Mouse (Mus musculus) neural tube, embryonic 11.5 days (tissue): ENCODE data around the gene Nbr1. TPM values are rescaled to one million over a fixed set of nuclear protein-coding genes. Genes with fewer than 3 reads are reported as not detected.
A peak's percentile ranks its signal among the peaks of the same experiment; 100 is the strongest.
"Not testable (repeated sequence)": the region's sequence is repeated elsewhere in the genome, so short reads cannot be mapped to it uniquely, and the experiment has no call there.

Experiments
- ATAC-seq: fragments of 200-750 bp; cut with Nextera tagmentation; 2 replicates; pipeline ENCODE4 v1.8.0; 2017; ENCODE audit warnings: moderate number of reproducible peaks, mild to moderate bottlenecking, moderate TSS enrichment, moderate library complexity; ENCODE audit not compliant: insufficient read depth, low FRiP score, low TSS enrichment
- DNase-seq: peaks from one replicate; pipeline ENCODE4 v3.0.0-alpha.2; 2015; ENCODE audit warnings: low spot score
- H3K27ac ChIP-seq: fragments of 300-500 bp; sonication (generic); 2 replicates; pipeline ENCODE4 v1.5.1; 2014; ENCODE audit warnings: low read depth, mild to moderate bottlenecking, low read length
- H3K27me3 ChIP-seq: fragments of 300-500 bp; sonication (generic); 2 replicates; pipeline ENCODE4 v1.6.1; 2014; ENCODE audit warnings: mild to moderate bottlenecking, low read length, mixed read lengths; ENCODE audit not compliant: control insufficient read depth, insufficient read depth
- H3K36me3 ChIP-seq: fragments of 300-500 bp; sonication (generic); 2 replicates; pipeline ENCODE4 v1.6.1; 2014; ENCODE audit warnings: mild to moderate bottlenecking, low read length, moderate library complexity, mixed read lengths; ENCODE audit not compliant: control insufficient read depth, insufficient read depth
- H3K4me1 ChIP-seq: fragments of 300-500 bp; sonication (generic); 2 replicates; pipeline ENCODE4 v1.6.1; 2014; ENCODE audit warnings: low read length, mixed read lengths; ENCODE audit not compliant: control insufficient read depth, insufficient read depth
- H3K4me2 ChIP-seq: fragments of 300-500 bp; sonication (generic); 2 replicates; pipeline ENCODE4 v1.6.1; 2014; ENCODE audit warnings: low read depth, mild to moderate bottlenecking, moderate library complexity
- H3K4me3 ChIP-seq: fragments of 300-500 bp; sonication (generic); 2 replicates; pipeline ENCODE4 v1.5.1; 2014; ENCODE audit warnings: low read depth, low read length
- H3K9ac ChIP-seq: fragments of 300-500 bp; sonication (generic); 2 replicates; pipeline ENCODE4 v1.6.1; 2014; ENCODE audit warnings: mild to moderate bottlenecking, low read length
- H3K9me3 ChIP-seq: fragments of 300-500 bp; sonication (generic); 2 replicates; pipeline ENCODE4 v1.6.1; 2016; ENCODE audit warnings: low read length; ENCODE audit not compliant: control insufficient read depth
- WGBS: fragments of 180-500 bp; shearing (Covaris S2); extraction: QIAGEN DNeasy Blood & Tissue Kit; methylation state at CpG from one replicate; pipeline ENCODE4 v1.1.7; 2014; 5-methylcytosine and 5-hydroxymethylcytosine counted together
- polyA plus RNA-seq: library from polyadenylated mRNA; unstranded; fragments of >200 nt; fragmentation: Nextera tagmentation; extraction: Ambion mirVana; gene quantifications from 2 replicates; pipeline ENCODE4 v1.2.1, GENCODE M21; 2014

Nbr1 gene
- polyA plus RNA-seq, 1 experiment from 2014 or later = 99.1 TPM

GRCm38 (mm10) chr11:101620022-101620655 is 68.2 kb downstream of the Nbr1 start:
- WGBS = 88% methylated on average over 11 of the region's 11 CpGs
- H3K27me3 ChIP-seq, H3K4me3 ChIP-seq, H3K9me3 ChIP-seq, H3K4me2 ChIP-seq, ATAC-seq, H3K36me3 ChIP-seq, DNase-seq, H3K9ac ChIP-seq, H3K27ac ChIP-seq: not testable (repeated sequence)
- H3K4me1 ChIP-seq = peaks cover 13% of the 10 kb centered on the region

GRCm38 (mm10) chr11:101626649-101626994 is 74.7 kb downstream of the Nbr1 start:
- no peak overlapping the region; the same call in 1 of the 2 replicates for H3K27ac ChIP-seq
- WGBS = 6% methylated on average over 8 of the region's 8 CpGs
- H3K27me3 ChIP-seq = no peaks in the 10 kb centered on the region
- H3K36me3 ChIP-seq = no peaks in the 10 kb centered on the region
- H3K4me1 ChIP-seq = no peaks in the 10 kb centered on the region
- DNase-seq = no peak
- 0 out of 2 replicates have a peak, but pooled peaks have one; percentile 5 for ATAC-seq
- peak overlapping the region; percentile 17 for H3K4me3 ChIP-seq
- peak overlapping the region; percentile 36; the same call in 1 of the 2 replicates for H3K9ac ChIP-seq
- H3K9me3 ChIP-seq = no peaks in the 10 kb centered on the region
- peak overlapping the region; percentile 36 for H3K4me2 ChIP-seq

- under 1% methylated on average over 32 of the region's 34 CpGs for WGBS
- H3K36me3 ChIP-seq = no peaks in the 10 kb centered on the region
- no peaks in the 10 kb centered on the region for H3K9me3 ChIP-seq
- H3K4me3 ChIP-seq = peak within 1 kb of the TSS; percentile 48
- H3K27me3 ChIP-seq = no peaks in the 10 kb centered on the region
- H3K9ac ChIP-seq = peak within 1 kb of the TSS; percentile 64
- peak within 1 kb of the TSS; percentile 65 for H3K4me2 ChIP-seq
- ATAC-seq (peak; percentile 91), DNase-seq (peak; percentile 91)
- H3K4me1 ChIP-seq = no peaks in the 10 kb centered on the region
- H3K27ac ChIP-seq = peak within 1 kb of the TSS; percentile 92
Measured at GRCm38 (mm10) chr11:101626995-101627856, 75.3 kb downstream of the Nbr1 start, which contains the start of gene Rdm1. Gene Rdm1 (plus strand): TSS chr11:101627195.

- DNase-seq = peak; percentile 90
- no peaks in the 10 kb centered on the region for H3K27me3 ChIP-seq
- no peaks in the 10 kb centered on the region for H3K4me1 ChIP-seq
- H3K36me3 ChIP-seq = no peaks in the 10 kb centered on the region
- no peaks in the 10 kb centered on the region for H3K9me3 ChIP-seq
- under 1% methylated on average over 33 of the region's 33 CpGs for WGBS
- peak; percentile 27 for ATAC-seq
- peak overlapping the region; percentile 65 for H3K4me2 ChIP-seq
- peak overlapping the region; percentile 48 for H3K4me3 ChIP-seq
- peak overlapping the region; percentile 64 for H3K9ac ChIP-seq
- H3K27ac ChIP-seq = peak overlapping the region; percentile 91
Measured at GRCm38 (mm10) chr11:101627857-101628559, 76.1 kb downstream of the Nbr1 start.

GRCm38 (mm10) chr11:101628733-101629417 is 76.9 kb downstream of the Nbr1 start:
- H3K36me3 ChIP-seq, DNase-seq, H3K9me3 ChIP-seq, H3K27ac ChIP-seq, ATAC-seq, H3K9ac ChIP-seq, H3K27me3 ChIP-seq, H3K4me1 ChIP-seq: not testable (repeated sequence)
- Histone ChIP-seq H3K4me3 (peak overlapping the region; percentile 48; the same call in 1 of the 2 replicates), H3K4me2 (peak overlapping the region; percentile 65)
- WGBS = 75% methylated on average over 4 of the region's 5 CpGs

Other genes starting within 250 kb of the Nbr1 start
- gene Becn1, start 249.9 kb upstream of the Nbr1 start, polyA plus RNA-seq = 174 and 177 TPM in 2 replicates
- gene Psme3, start 235.9 kb upstream of the Nbr1 start, polyA plus RNA-seq = 154 and 157 TPM in 2 replicates
- 1.4 and 1.8 TPM in 2 replicates for gene Aoc2, start 227.1 kb upstream of the Nbr1 start, polyA plus RNA-seq
- not detected in 2 replicates for gene Aoc3, start 221.5 kb upstream of the Nbr1 start, polyA plus RNA-seq
- not detected in 2 replicates for gene G6pc, start 184.6 kb upstream of the Nbr1 start, polyA plus RNA-seq
- 87.8 and 92.8 TPM in 2 replicates for gene Aarsd1, start 134.5 kb upstream of the Nbr1 start, polyA plus RNA-seq
- 9.9 and 12.5 TPM in 2 replicates for gene Gm27029, start 127.4 kb upstream of the Nbr1 start, polyA plus RNA-seq
- gene Rundc1, start 127.1 kb upstream of the Nbr1 start, polyA plus RNA-seq = 18.0 and 18.6 TPM in 2 replicates
- gene Ptges3l, start 126.8 kb upstream of the Nbr1 start, polyA plus RNA-seq = 6.9 and 7.1 TPM in 2 replicates
- 389 and 414 TPM in 2 replicates for gene Rpl27, start 109.9 kb upstream of the Nbr1 start, polyA plus RNA-seq
- gene Ifi35, start 103.7 kb upstream of the Nbr1 start, polyA plus RNA-seq = 2.4 and 3.1 TPM in 2 replicates
- 43.9 and 49.0 TPM in 2 replicates for gene Rnd2, start 87.2 kb upstream of the Nbr1 start, polyA plus RNA-seq
- 52.3 and 55.8 TPM in 2 replicates for gene Vat1, start 85.9 kb upstream of the Nbr1 start, polyA plus RNA-seq
- gene Brca1, start 194 bp upstream of the Nbr1 start, polyA plus RNA-seq = 20.3 and 20.4 TPM in 2 replicates
- gene Tmem106a, start 30.1 kb downstream of the Nbr1 start, polyA plus RNA-seq = 1.6 and 2.5 TPM in 2 replicates
- not detected in 2 replicates for gene Gm11634, start 47.1 kb downstream of the Nbr1 start, polyA plus RNA-seq
- gene Rdm1, start 75.0 kb downstream of the Nbr1 start, polyA plus RNA-seq = 24.1 and 30.7 TPM in 2 replicates
- 23.9 and 29.5 TPM in 2 replicates for gene Arl4d, start 113.4 kb downstream of the Nbr1 start, polyA plus RNA-seq
- 43.3 and 46.7 TPM in 2 replicates for gene Dhx8, start 180.8 kb downstream of the Nbr1 start, polyA plus RNA-seq
- gene Etv4, start 233.2 kb downstream of the Nbr1 start, polyA plus RNA-seq = 8.4 and 9.4 TPM in 2 replicates